Mouse (Mus musculus) embryonic facial prominence, embryonic 12.5 days (tissue): ENCODE results near the gene Stat2. TPM values are rescaled to one million over a fixed set of nuclear protein-coding genes. Genes with fewer than 3 reads are reported as not detected.

Experiments
- ATAC-seq: fragments of 200-750 bp; cut with Nextera tagmentation; 2 replicates; pipeline ENCODE4 v1.8.0; 2017; ENCODE audit not compliant: insufficient number of reproducible peaks, insufficient read depth, low FRiP score, low TSS enrichment
- H3K27ac ChIP-seq: fragments of 300-500 bp; sonication (generic); 2 replicates; pipeline ENCODE4 v1.5.1; 2016; ENCODE audit warnings: mild to moderate bottlenecking
- H3K27me3 ChIP-seq: fragments of 300-500 bp; sonication (generic); 2 replicates; pipeline ENCODE4 v1.6.1; 2016; ENCODE audit warnings: mild to moderate bottlenecking, moderate library complexity
- H3K36me3 ChIP-seq: fragments of 300-500 bp; sonication (generic); 2 replicates; pipeline ENCODE4 v1.6.1; 2016; ENCODE audit warnings: mild to moderate bottlenecking
- H3K4me1 ChIP-seq: fragments of 300-500 bp; sonication (generic); 2 replicates; pipeline ENCODE4 v1.6.1; 2016
- H3K4me2 ChIP-seq: fragments of 300-500 bp; sonication (generic); replicated peaks from 2 replicates; pipeline ENCODE4 v1.6.1; 2016; ENCODE audit warnings: mild to moderate bottlenecking, moderate library complexity
- H3K4me3 ChIP-seq: fragments of 300-500 bp; sonication (generic); 2 replicates; pipeline ENCODE4 v1.5.1; 2016; ENCODE audit warnings: mild to moderate bottlenecking
- H3K9ac ChIP-seq: fragments of 300-500 bp; sonication (generic); 2 replicates; pipeline ENCODE4 v1.6.1; 2016; ENCODE audit warnings: mild to moderate bottlenecking, moderate library complexity
- H3K9me3 ChIP-seq: fragments of 300-500 bp; sonication (generic); 2 replicates; pipeline ENCODE4 v1.6.1; 2016; ENCODE audit warnings: mild to moderate bottlenecking, moderate library complexity
- WGBS: fragments of 180-500 bp; shearing (Covaris S2); methylation state at CpG from one replicate; pipeline ENCODE4 v1.1.7; 2016; 5-methylcytosine and 5-hydroxymethylcytosine counted together
- polyA plus RNA-seq: library from polyadenylated mRNA; unstranded; fragments of >200 nt; fragmentation: Nextera tagmentation; extraction: Ambion mirVana; gene quantifications from 2 replicates; pipeline ENCODE4 v1.2.1, GENCODE M21; 2016

Stat2 gene
- polyA plus RNA-seq, 1 experiment from 2014 or later, result 20.9 TPM

DNA sequence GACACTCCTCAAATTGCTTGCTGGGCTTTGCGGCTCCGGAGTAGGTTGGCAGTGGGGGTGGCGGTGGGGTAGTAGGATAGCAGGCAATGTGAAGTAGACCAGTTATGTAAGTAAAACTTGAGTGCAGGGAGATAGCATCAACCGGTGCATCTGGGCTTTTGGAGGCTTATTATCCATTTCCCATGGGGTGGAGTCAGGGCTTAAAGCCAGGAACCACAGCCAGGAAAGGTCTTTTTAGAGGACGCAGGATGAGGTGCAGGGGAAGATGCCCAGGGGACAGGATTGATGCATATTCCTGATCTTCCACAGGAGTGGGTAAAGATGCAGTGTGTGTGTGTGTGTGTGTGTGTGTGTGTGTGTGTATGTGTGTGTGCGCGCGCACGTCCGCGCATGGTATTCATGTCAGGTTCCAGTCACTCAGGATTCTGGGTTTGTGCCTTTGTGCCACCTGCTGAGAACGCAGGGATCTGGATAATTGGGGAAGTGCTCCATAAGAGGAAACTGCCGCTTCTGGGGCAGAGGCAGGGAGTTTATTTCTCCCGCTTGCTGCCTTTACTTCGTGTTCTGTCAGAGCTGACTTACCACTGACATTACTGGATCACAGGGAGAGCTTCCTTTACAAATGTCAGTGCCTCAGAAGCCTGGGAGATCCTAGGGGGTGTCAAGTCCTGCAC lies 32.4 kb upstream of the Stat2 start:
- Histone ChIP-seq H3K4me3 (no peak overlapping the region), H3K36me3 (peaks cover 33% of the 10 kb centered on the region), H3K9ac (no peak overlapping the region), H3K27ac (no peak overlapping the region; the same call in 1 of the 2 replicates), H3K4me2 (no peak overlapping the region), H3K9me3 (no peaks in the 10 kb centered on the region), H3K27me3 (no peaks in the 10 kb centered on the region), H3K4me1 (peaks cover 30% of the 10 kb centered on the region)
- whole genome bisulfite sequencing, result 67% methylated on average over 15 of the region's 15 CpGs
- ATAC-seq, result no peak

DNA sequence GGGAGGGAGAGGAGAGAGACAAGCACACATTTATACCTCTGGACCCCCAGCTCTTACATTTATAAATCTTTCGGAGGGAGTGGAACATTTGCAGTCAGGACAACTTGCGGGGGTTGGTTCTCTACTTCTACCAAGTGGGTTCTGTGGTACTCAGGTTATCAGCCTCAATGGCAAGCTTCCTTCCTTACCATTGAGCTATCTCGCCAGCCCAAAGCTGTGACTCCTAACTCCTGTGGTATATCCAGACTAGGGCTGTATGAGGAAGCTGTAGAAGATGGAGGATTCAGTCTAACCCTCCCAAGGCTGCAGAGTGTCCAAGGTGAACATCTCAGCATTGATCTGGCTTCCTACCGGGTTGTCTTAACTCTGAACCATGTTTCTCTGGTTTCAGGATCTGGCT lies 31.2 kb upstream of the Stat2 start:
- H3K27ac ChIP-seq, result no peak overlapping the region
- no peaks in the 10 kb centered on the region for H3K27me3 ChIP-seq
- no peaks in the 10 kb centered on the region for H3K9me3 ChIP-seq
- peaks cover 44% of the 10 kb centered on the region for H3K36me3 ChIP-seq
- no peak overlapping the region for H3K4me2 ChIP-seq
- no peak overlapping the region for H3K4me3 ChIP-seq
- ATAC-seq, result no peak
- H3K9ac ChIP-seq, result no peak overlapping the region
- 88% methylated on average over 4 of the region's 4 CpGs for WGBS
- H3K4me1 ChIP-seq, result peaks cover 25% of the 10 kb centered on the region

DNA sequence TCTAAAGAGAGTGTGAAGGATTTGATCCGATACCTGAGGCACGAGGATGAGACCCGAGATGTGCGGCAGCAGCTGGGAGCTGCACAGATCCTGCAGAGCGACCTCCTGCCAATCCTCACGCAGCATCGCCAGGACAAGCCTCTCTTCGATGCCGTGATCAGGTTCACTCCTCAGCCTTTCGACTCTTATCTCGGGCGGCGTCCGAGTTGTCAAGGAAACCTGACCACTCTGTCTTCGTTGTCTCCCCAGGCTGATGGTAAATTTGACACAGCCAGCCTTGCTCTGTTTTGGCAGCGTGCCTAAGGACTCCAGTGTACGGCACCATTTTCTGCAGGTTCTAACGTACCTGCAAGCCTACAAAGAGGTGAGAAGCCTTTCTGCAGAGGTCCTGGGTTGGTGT lies 30.2 kb upstream of the Stat2 start:
- Histone ChIP-seq H3K4me2 (no peak overlapping the region), H3K36me3 (peaks cover 54% of the 10 kb centered on the region), H3K27me3 (no peaks in the 10 kb centered on the region), H3K9me3 (no peaks in the 10 kb centered on the region), H3K9ac (no peak overlapping the region), H3K4me3 (no peak overlapping the region), H3K4me1 (peaks cover 22% of the 10 kb centered on the region), H3K27ac (no peak overlapping the region)
- 91% methylated on average over 18 of the region's 18 CpGs for WGBS
- ATAC-seq, result no peak

- Histone ChIP-seq H3K27me3 (no peaks in the 10 kb centered on the region), H3K9me3 (no peaks in the 10 kb centered on the region), H3K27ac (no peak overlapping the region), H3K9ac (no peak overlapping the region), H3K4me3 (no peak overlapping the region), H3K4me2 (no peak overlapping the region), H3K36me3 (peaks cover 84% of the 10 kb centered on the region), H3K4me1 (peaks cover 2% of the 10 kb centered on the region)
- ATAC-seq, result no peak
- 93% methylated on average over 8 of the region's 8 CpGs for WGBS
These were observed 27.1 kb upstream of the Stat2 start for GRCm38 (mm10) chr10:128243252-128243651.

DNA sequence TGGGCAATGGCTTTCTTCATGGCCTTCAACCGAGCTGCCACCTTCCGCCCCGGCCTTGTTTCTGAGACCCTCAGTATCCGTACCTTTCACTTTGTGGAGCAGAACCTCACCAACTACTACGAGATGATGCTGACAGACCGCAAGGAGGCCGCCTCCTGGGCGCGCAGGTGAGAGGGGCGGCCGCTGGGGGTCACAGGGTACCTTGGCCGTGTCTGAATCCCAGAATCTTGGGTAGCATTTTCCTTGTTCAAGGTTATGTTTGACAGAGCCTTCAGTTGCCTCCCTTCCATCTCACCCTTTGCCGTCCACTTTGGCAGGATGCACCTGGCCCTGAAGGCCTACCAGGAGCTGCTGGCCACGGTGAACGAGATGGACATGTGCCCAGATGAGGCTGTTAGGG lies 26.2 kb upstream of the Stat2 start:
- H3K4me1 ChIP-seq, result no peaks in the 10 kb centered on the region
- no peak overlapping the region for H3K9ac ChIP-seq
- peaks cover 89% of the 10 kb centered on the region for H3K36me3 ChIP-seq
- no peaks in the 10 kb centered on the region for H3K9me3 ChIP-seq
- no peak for ATAC-seq
- H3K27ac ChIP-seq, result no peak overlapping the region
- no peaks in the 10 kb centered on the region for H3K27me3 ChIP-seq
- 92% methylated on average over 15 of the region's 15 CpGs for WGBS
- no peak overlapping the region for H3K4me2 ChIP-seq
- H3K4me3 ChIP-seq, result no peak overlapping the region

DNA sequence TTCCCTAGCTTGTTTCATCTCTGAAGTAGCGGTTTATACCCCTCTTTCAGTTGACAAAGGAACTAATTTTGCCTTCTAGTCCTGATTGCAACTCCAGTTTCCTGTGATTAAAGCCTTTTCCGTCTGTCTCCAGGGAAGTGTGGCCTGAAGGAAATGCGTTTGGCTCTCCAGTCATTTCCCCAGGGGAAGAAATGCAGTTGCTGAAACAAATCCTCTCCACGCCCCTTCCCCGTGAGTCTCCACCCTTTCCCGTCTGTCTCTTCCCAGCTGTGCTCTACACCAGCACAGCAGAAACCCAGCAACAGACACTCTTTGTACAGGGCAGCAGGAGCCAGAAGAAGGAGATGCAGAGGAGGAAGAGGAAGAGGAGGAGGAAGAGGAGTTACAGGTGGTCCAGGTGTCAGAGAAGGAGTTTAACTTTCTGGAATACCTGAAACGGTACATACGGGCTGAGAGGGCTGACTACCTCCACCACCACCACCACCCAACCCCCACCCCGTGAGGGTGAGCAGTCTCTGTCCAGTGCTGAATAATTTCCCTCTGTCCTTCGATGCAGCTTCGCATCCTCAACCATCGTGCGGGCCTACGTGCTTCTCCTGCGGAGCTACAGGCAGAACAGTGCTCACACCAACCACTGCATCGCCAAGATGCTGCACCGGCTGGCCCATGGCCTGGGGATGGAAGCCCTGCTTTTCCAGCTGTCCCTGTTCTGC lies 23.2 kb upstream of the Stat2 start:
- Histone ChIP-seq H3K27ac (peak overlapping the region; percentile 56), H3K9ac (peak overlapping the region; percentile 7; the same call in 1 of the 2 replicates), H3K4me1 (no peaks in the 10 kb centered on the region), H3K9me3 (no peaks in the 10 kb centered on the region), H3K36me3 (peaks cover 94% of the 10 kb centered on the region), H3K4me2 (no peak overlapping the region), H3K4me3 (no peak overlapping the region), H3K27me3 (no peaks in the 10 kb centered on the region)
- ATAC-seq, result no peak
- 67% methylated on average over 17 of the region's 17 CpGs for WGBS

DNA sequence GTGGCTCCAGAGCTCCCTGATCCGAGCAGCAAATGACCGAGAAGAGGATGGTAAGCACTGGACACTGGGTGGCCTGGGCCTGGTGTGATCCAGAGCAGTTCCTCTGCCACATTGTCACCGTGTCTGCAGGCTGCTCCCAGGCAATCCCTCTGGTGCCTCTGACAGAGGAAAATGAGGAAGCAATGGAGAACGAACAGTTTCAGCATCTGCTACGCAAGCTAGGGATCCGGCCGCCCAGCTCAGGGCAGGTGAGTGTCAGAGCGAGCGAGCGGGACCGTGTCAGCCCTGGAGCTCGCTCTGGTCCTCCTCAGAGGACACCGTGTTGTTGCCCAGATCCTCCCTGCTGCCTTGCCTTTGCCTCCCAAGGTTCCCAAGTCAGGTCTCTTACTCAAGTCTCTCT lies 19.8 kb upstream of the Stat2 start:
- no peaks in the 10 kb centered on the region for H3K9me3 ChIP-seq
- H3K4me2 ChIP-seq, result no peak overlapping the region
- no peaks in the 10 kb centered on the region for H3K27me3 ChIP-seq
- no peak overlapping the region for H3K4me3 ChIP-seq
- H3K36me3 ChIP-seq, result peaks cover 74% of the 10 kb centered on the region
- no peak overlapping the region for H3K27ac ChIP-seq
- no peak overlapping the region for H3K9ac ChIP-seq
- ATAC-seq, result no peak
- 94% methylated on average over 13 of the region's 13 CpGs for WGBS
- no peaks in the 10 kb centered on the region for H3K4me1 ChIP-seq

DNA sequence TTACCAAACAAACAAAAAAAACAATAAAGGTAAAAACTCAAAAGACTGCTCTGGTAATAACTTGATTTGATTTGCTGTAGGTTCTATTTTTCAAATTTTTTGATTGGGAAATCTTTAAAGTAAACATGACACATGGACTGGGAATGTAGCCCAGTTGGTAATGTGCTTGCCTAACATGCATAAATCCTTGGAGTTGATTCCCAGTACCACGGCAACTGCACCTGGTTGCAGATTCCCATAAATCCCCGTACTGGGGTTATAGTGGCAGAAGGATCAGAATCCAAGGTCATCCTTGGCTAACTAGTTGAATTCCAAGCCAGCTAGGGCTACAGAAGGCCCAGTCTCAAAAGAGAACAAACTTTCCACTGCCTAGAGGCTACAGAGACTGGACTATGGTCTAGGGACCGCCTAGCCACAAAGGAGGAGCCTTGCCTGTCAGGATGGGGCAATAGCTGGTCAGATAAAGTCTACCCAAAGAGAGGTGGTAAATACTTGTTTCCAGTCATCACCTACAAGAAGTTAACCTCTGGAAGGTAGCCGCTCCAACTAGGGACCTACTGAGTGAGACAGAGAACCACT lies 16.6 kb upstream of the Stat2 start, which contains the start of gene Apon:
TSS of gene Apon (plus strand) at position 420 of the 579 bp plus-strand sequence.
- H3K4me2 ChIP-seq, result no peak within 1 kb of the TSS
- no peaks in the 10 kb centered on the region for H3K9me3 ChIP-seq
- no peak within 1 kb of the TSS for H3K27ac ChIP-seq
- no peak within 1 kb of the TSS for H3K4me3 ChIP-seq
- ATAC-seq, result no peak
- H3K9ac ChIP-seq, result no peak within 1 kb of the TSS
- H3K27me3 ChIP-seq, result no peaks in the 10 kb centered on the region
- no peaks in the 10 kb centered on the region for H3K4me1 ChIP-seq
- WGBS, result 92% methylated on average over 4 of the region's 4 CpGs
- H3K36me3 ChIP-seq, result peaks cover 47% of the 10 kb centered on the region

DNA sequence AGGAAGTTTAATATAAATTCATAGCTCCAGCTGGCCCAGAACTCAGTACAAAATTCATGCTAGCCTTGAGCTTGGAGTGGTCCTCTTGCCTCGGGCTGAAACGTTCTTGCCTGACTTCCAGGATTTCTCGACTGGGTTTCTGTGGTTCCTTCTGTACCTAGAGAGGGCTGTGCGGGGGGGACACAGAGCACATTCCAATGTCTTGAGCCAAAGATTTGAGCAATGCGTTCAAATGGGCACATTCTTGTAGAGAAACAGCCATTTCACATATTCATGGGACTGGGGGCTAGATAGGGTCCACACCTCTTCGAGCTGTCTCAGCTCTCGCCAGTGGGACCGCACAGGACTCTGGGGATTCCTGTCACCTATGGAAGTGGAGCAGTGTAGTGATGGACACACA lies 14.4 kb upstream of the Stat2 start:
- no peak overlapping the region for H3K27ac ChIP-seq
- H3K36me3 ChIP-seq, result peaks cover 25% of the 10 kb centered on the region
- WGBS, result 90% methylated on average over 8 of the region's 8 CpGs
- H3K4me3 ChIP-seq, result no peak overlapping the region
- no peak for ATAC-seq
- no peaks in the 10 kb centered on the region for H3K9me3 ChIP-seq
- H3K27me3 ChIP-seq, result no peaks in the 10 kb centered on the region
- H3K4me2 ChIP-seq, result no peak overlapping the region
- H3K4me1 ChIP-seq, result no peaks in the 10 kb centered on the region
- no peak overlapping the region for H3K9ac ChIP-seq

- 84% methylated on average over 8 of the region's 8 CpGs for WGBS
- peaks cover 21% of the 10 kb centered on the region for H3K36me3 ChIP-seq
- no peaks in the 10 kb centered on the region for H3K27me3 ChIP-seq
- H3K4me2 ChIP-seq, result no peak overlapping the region
- no peak for ATAC-seq
- no peak overlapping the region for H3K4me3 ChIP-seq
- no peak overlapping the region for H3K27ac ChIP-seq
- no peaks in the 10 kb centered on the region for H3K4me1 ChIP-seq
- H3K9me3 ChIP-seq, result no peaks in the 10 kb centered on the region
- H3K9ac ChIP-seq, result no peak overlapping the region
These were observed 14.0 kb upstream of the Stat2 start for GRCm38 (mm10) chr10:128256328-128256727.

DNA sequence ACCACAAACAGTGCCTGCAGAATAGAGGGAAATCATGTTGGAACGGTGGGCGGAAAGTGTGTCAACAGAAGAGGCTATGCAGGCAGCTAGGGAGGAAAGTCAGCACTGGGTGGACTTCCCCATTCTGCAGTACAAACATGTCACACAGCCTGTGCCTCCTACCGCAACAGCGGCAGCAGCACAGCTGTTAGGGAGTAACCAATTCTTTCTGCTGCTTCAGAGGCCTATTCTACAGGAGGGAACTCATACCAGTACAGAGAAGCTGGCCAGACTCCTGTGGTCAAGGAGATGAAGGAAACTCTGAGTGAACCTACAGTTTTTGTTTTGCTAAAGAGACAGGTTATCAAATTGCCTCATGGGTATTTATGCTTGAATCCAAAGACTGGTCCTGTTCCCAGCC lies 11.4 kb upstream of the Stat2 start:
- no peak for ATAC-seq
- H3K27ac ChIP-seq, result no peak overlapping the region
- H3K9ac ChIP-seq, result no peak overlapping the region
- H3K4me3 ChIP-seq, result no peak overlapping the region
- H3K9me3 ChIP-seq, result no peaks in the 10 kb centered on the region
- 85% methylated on average over 4 of the region's 4 CpGs for WGBS
- no peaks in the 10 kb centered on the region for H3K4me1 ChIP-seq
- H3K4me2 ChIP-seq, result no peak overlapping the region
- no peaks in the 10 kb centered on the region for H3K36me3 ChIP-seq
- no peaks in the 10 kb centered on the region for H3K27me3 ChIP-seq

- no peak overlapping the region for H3K9ac ChIP-seq
- 81% methylated on average over 5 of the region's 5 CpGs for WGBS
- H3K36me3 ChIP-seq, result no peaks in the 10 kb centered on the region
- H3K4me1 ChIP-seq, result no peaks in the 10 kb centered on the region
- H3K27me3 ChIP-seq, result no peaks in the 10 kb centered on the region
- H3K9me3 ChIP-seq, result no peaks in the 10 kb centered on the region
- no peak overlapping the region for H3K27ac ChIP-seq
- no peak for ATAC-seq
- H3K4me2 ChIP-seq, result no peak overlapping the region
- no peak overlapping the region for H3K4me3 ChIP-seq
These were observed 10.4 kb upstream of the Stat2 start for GRCm38 (mm10) chr10:128259946-128260345.
